Mouse (Mus musculus): ENCODE measurements at regions not wholly inside any gene's neighbourhood (a gene's known extent, or its start where the extent isn't known, plus 50 kb on each side); places are given as distances from the start of the nearest gene placed in this dataset.

DNA sequence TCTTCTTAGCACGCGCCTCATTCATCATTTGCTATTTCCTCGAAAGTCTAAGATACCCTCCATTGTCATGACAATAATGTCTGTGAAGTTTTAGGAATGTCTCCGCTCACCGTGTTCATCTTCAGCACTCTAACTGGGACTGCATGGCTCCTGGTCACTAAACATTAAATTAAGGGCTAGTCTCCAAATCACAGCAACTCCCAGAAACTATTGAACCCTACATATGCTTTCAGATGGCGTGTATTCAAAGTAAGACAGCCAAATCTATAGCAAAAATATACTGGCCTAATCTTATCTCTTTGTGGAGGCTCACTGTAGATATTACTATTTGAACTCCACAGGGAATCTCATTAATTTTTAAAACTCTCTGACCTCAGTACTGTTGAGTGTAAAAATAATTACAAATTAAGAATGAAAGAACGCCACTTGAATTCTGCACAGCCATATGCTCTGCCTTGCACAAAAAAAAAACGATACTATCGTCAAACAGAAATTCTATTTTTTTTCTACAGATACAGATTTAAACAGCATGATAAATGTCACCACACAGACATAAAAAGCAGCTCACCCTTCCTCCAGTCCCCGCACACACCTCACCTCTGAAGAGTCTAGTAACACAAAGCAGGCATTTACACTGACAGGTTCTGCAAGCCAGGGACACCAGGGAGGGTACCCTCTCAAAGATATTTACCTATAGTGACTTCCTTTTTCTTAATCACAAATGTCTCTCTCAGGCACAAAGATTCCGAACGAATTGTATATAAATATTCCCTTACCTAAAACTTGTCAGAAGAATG lies 558.2 kb downstream of the Nedd1 start:
- no peak for TF ChIP-seq CTCF (IDR thresholded peaks at IDR 0.05; ENCODE audit: extremely low read depth, insufficient read length, insufficient replicate concordance, low read depth, low read length)
- TF ChIP-seq POLR2A (IDR thresholded peaks at IDR 0.05; ENCODE audit: low read depth, low read length) = no peak
